Mouse (Mus musculus) central nervous system, embryonic 18 days (tissue): ENCODE data around the gene Slc2a9. TPM values are rescaled to one million over a fixed set of nuclear protein-coding genes. Genes with fewer than 3 reads are reported as not detected.

Source experiments
- polyA plus RNA-seq: library from polyadenylated mRNA; depleted of rRNA; stranded (reverse); fragments of >200 nt; gene quantifications from 2 replicates; pipeline ENCODE4 v1.2.3, GENCODE M21; 2012; rRNA removed

Gene Slc2a9
- polyA plus RNA-seq: 0.57 and 0.93 TPM in 2 replicates

GRCm38 (mm10) chr5:38502992-38503391, at the start of gene Slc2a9:
TSS of gene Slc2a9 (minus strand) at chr5:38503143.

GRCm38 (mm10) chr5:38318966-38319786, 183.8 kb downstream of the Slc2a9 start, which contains the start of gene Drd5:
TSS of gene Drd5 (plus strand) at chr5:38319367.

Other genes starting within 250 kb of the Slc2a9 start
- gene Tmem128, start 243.0 kb downstream of the Slc2a9 start, polyA plus RNA-seq: 66.2 and 70.3 TPM in 2 replicates
- gene Otop1, start 227.2 kb downstream of the Slc2a9 start, polyA plus RNA-seq: not detected in 2 replicates
- 0.69 and 0.98 TPM in 2 replicates for gene Drd5, start 183.8 kb downstream of the Slc2a9 start, polyA plus RNA-seq
- 156 and 163 TPM in 2 replicates for gene Wdr1, start 60.1 kb upstream of the Slc2a9 start, polyA plus RNA-seq
- gene Zfp518b, start 181.7 kb upstream of the Slc2a9 start, polyA plus RNA-seq: 14.6 and 16.2 TPM in 2 replicates